Mouse (Mus musculus): ENCODE results near the gene Dpy19l2.
"Not testable (repeated sequence)": the region's sequence is repeated elsewhere in the genome, so short reads cannot be mapped to it uniquely, and the experiment has no call there.

Dpy19l2 gene

DNA sequence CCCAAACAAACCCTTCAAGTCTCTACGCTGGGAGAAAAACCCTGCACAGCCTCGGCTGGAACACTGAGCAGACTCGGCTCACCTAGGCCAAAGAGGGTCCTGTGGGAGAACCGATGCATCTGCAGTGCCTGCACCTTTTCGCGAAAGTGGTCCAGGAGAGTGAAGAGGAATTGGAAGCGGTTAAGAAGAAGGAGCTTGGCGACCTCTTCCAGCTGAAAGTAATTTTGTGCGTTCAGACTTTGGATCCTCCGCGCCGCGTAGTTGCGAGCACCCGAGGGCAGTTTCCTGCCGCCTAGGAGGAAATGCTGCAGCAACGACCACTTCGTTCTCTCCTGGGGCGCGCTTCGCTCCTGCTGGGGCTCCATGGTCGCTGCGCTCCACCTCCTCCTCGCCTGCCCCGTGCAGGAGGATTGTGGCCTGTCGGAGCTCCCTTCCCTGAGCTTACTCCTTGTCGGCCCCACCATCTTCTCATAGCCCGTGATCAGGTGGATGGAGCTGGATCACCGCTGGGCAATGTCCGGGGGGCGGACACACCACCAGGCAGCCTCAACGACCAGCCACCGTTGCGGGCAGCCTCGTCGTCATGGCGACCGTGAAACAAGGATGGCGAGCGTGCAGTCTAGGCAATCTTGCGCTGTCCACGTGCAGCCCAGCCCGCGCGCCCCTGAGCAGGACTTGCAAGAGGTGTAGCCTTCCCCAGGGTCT lies at the start of gene Dpy19l2:
Dpy19l2 (minus strand) TSS at position 594 of the 705 bp plus-strand sequence.
- DNase-seq: peak; percentile 5

DNA sequence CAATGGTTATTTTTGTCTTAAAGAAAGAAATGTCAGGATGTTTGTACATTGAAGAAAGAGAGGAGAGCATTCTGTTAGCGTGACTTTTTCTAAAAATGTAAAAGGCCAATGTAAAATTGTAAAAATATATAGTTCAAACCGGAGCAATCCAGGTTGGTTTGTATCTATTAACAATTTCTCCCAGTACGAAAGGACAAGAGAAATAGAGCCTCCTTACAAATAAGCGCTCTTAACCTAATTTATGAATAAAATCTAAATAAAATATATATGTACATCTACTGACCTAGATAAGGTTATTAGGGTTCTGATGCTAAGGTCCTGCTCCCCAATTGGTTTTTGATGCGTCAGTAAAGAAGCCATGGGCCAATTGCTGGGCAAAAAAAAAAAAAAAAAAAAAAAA lies 48.9 kb upstream of the Dpy19l2 start:
- no peak for DNase-seq

DNA sequence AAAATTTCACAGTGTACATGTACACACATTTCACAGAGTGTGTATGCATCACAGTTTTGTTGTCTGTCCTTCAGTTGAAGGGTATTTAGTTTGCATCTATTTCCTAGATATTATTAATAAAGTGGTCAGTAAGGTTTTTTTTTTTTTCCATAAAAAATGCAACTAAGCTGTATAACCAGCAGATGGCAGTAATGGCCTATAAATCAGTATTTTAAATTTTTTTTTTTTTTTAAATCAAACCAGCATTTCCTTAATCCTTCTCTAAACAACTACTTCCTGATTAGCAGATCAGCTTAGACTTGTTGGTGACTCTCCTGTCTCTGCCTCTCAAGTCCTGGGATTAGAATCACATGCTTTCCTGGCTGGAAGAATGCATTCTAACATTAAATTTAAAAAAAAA lies 5.2 kb upstream of the Dpy19l2 start:
- no peak for DNase-seq

DNA sequence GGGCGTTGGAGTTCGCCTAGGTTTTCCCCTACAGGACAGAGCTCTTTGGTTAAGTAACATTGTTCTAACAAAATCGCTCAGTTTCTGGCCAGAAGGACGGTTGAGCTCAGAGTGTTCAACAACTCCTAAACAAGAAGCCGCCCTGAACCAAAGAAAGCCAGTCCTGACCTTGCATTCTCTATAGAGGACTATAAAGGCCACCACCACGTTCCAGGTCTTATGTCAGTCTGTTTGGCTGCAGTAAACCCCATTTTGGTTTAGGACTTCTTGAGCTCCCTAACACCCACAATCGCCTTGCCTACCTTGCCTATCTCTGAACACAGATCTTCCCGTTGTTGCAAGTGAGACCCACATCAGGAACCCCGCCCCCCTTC lies 299 bp upstream of the Dpy19l2 start:
- DNase-seq: no peak

DNA sequence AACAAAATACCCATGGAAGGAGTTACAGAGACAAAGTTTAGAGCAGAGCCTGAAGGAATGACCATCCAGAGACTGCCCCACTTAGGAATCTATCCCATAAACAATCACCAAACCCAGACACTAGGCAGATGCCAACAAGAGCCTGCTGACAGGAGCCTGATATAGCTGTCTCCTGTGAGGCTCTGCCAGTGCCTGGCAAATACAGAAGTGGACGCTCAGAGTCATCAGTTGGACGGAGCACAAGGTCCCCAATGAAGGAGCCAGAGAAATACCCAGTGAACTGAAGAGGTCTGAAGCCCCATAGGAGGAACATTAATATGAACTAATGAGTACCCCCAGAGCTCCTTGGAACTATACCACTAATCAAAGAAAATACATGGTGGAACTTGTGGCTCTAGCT lies 58.8 kb downstream of the Dpy19l2 start:
- DNase-seq: not testable (repeated sequence)

DNA sequence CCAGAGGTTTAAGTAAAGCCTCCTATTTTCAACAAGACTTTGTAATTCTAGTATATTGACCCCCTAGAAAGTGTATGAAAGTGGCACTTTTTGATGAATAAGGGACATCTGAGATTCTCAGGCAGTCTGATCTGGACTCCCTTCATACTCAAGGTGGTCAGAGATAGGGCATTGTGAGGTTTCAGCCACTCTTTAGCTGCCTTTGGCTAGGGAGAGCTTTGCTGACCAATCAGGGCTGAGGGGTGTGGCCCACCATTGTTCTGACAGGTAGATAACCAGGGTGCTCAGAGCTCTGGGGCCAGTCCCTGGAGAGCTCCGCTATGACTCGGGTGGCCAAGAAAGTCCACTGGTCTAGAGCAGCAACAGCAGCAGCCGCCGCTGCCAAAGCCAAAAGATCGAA lies 71.2 kb downstream of the Dpy19l2 start, which contains the start of gene Cypt4:
Cypt4 (plus strand) TSS at position 301 of the 400 bp plus-strand sequence.
- no peak for DNase-seq

DNA sequence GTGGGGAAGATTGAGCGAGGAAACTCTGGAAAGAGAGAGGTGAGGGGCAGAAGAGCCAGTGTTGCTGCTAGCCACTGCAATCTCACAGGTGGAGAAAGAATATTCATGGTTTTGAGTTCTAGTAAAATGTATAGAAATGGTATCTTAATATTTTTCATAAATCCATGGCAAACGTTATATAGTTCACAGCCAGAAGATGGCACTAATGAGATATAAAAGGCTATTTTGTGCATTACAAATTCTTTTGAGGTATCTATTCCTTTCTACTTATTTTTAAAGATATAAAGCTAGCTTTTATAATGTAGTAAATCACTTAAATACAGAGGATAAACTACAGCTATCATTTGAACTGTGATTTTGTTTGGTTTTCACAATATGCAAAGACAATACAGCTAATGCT lies 157.9 kb downstream of the Dpy19l2 start:
- no peak for DNase-seq

DNA sequence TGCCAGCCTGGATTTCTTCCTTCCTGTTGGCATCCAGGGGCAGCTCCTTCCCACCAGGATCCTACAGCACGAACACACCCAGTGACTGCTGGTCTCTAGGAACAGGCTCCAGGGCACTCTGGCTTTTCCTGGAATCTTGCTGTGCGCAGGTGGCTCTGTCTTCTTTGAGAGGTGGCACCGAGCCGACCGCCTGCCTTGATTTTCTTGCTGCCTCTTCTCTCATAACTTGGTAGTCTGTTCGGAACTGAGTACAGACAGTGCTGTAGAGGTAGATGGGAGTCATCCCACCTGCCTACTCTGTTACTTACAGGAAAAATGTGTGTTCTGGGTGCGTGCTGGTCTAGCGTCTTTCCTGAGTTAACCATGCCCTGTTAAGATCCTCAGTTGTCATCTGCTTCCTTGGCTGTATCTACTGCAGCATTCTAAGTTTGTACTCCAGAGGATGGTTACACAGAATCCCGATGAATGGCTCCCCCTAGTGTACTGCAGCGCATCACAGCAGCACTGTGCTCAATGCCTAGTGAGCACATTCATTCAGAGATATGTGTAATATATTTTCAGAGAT lies 179.4 kb downstream of the Dpy19l2 start:
- DNase-seq: peak; percentile 64

DNA sequence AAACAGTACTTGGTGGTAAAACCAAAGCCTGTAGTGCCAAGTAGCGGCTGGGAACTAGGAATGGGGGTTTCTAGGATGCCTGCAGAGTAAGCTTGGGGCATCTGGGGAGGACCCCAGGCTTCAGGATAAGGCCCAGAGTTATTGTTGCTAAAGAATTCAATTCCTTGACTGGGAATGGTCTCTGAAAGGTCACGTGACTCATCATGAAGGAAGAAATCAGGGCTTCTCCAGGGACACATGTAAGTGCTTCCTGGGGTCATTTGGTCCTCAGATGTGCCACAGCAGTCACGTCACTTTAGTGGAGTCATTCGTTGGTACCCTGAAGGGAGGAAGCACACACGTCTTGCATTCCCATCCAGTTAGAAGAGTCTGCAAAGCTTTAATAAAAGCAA lies 182.0 kb downstream of the Dpy19l2 start:
- DNase-seq: no peak

DNA sequence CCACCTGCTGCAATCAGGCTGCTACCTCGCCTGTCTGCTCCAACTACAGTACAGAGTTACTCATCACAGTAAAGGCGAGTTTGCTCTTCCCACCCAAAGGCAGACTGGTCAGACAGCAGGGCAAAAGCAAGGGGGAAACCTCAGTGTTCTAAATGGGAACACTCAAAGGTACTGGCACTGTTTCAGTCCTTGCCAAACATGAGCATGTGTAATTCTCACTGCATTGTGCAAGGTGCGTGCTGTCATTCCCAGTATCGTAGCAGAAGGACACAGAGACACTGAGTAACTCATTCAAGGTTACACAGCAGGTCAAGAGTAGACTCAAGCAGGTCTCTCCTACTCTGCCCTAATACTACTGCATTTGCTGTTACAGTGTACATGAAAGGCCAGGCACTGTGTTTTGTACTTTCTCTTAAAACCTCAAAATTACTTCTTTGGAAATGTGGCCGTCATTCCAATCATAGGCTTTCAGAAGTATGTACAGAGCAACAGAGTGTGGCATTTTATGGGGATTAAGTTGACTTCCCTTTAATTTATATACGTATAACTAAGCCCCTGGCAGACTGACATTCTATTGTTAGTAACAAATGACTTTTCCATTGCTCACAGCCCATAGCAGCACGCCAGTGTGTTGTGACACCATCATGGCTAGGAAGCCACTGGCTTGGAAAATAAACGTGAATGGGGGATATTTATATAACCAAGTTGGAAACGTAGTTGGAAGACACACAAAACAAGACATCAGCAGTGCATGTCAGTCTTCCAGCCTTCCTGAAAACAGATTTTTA lies 182.6 kb downstream of the Dpy19l2 start:
- DNase-seq: no peak

DNA sequence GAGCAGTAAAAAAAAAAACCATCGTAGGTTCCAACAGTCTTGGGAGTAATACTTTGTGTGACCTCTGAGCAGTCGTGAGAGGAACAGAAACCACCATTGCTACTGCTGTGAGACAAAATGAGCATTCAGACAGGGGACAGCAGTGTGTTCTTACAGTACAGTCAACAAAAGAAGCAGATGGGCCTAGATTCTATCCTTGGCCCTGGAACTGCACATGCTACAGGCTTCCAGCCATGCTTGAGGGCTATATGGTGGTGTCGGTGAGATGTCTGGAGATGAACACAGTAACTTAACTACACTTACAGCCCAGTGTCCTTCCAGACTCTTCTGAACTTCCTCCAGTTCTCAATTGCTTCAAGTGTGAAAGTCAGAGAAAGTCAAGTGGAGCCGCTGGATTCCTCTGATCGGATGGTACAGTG lies 184.0 kb downstream of the Dpy19l2 start:
- DNase-seq: no peak

DNA sequence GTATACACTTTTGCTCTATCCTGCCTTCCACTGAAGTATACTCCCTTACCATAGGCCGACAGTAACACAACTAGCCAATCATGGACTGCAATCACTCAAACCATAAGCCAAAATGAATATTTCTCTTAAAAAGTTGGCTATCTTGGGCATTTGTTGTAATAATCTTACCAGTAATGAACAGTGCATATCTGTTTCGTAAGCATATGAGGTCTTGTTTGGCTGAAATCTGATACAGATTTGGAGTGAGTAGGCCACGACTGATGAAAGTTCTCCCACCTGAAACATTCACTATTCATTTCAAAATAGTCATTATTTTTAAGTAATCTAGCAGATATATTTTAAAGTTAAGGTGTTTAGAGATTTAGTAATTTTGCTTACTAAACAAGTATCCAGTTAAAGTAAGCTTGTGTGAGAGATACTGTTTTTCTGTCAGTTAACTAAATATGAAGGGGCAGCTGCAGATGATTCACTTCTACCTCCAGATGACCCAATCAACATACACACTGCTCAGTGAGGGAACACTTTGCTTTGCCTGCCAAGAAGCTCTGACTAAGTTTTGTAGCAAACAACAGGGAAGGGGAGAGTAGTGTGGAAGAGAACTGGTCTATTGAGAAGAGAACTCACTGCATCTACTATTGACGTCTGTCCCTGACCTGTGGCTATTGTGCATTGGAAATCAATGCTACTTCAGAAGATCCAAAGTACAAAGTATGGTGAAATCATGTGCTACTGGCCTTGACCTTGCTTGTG lies 184.5 kb downstream of the Dpy19l2 start:
- no peak for DNase-seq

DNA sequence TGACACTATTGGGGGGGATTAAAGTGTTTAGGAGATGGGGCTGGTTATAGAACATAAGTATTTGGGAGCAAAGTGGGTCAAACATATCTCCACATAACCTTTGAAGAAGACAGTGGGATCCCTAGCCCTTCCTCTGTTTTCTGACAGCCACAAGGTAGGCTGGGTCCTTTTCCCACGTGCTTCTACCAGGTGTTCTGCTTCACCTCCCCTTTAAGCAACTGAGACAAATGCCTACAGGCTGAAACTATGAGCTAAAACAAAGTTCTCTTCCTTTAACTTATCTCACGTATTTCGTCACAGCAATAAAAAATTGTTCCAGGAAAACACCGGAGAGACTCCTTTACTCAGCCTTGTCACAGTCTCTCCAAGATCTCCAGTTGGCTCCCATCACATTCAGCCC lies 187.2 kb downstream of the Dpy19l2 start:
- no peak for DNase-seq
